Comparison of ENCODE assay signal across 17 mouse cellular contexts in genomic region chr6:29496270-29496669, GRCm38 (mm10). TPM values are rescaled to one million over a fixed set of nuclear protein-coding genes. Genes with fewer than 3 reads are reported as not detected.
A peak's percentile ranks its signal among the peaks of the same experiment; 100 is the strongest.
DNase-seq lines count a peak whose midpoint lies in the region; ATAC-seq and TF ChIP-seq lines count a peak whose summit lies in the region.
"Had no signal": no experiment of that assay in that cellular context is flagged by ENCODE, and none has a peak within 500 bp of the region (broad histone marks: within the 10 kb centered on the region; RNA-seq: fewer than 3 reads in every experiment).

No protein-coding gene starts in this region.

- no peak for TF ChIP-seq EP300 in ES-Bruce4 (IDR thresholded peaks at IDR 0.05; ENCODE audit: insufficient read depth, low read depth, low read length)

- no peak overlapping the region for H3K9ac ChIP-seq in heart, embryonic 11.5 days (ENCODE audit: low read depth, low read length)
- H3K9ac ChIP-seq in kidney, embryonic 16.5 days (replicated peaks; ENCODE audit: low read length) = no peak overlapping the region
- no peak overlapping the region for H3K9ac ChIP-seq in ES-Bruce4 (ENCODE audit: low read depth, poor library complexity, severe bottlenecking)
- no peak overlapping the region for H3K9ac ChIP-seq in embryonic facial prominence, embryonic 13.5 days
- H3K9ac ChIP-seq: stomach, embryonic 15.5 days had no signal

- no peaks in the 10 kb centered on the region for H3K9me3 ChIP-seq in heart, embryonic 11.5 days (replicated peaks; ENCODE audit: control insufficient read depth, low read length)
- no peaks in the 10 kb centered on the region for H3K9me3 ChIP-seq in kidney, embryonic 16.5 days (ENCODE audit: low read length)
- H3K9me3 ChIP-seq in ES-Bruce4 (replicated peaks; ENCODE audit: control insufficient read depth, insufficient read depth, low read length, poor library complexity, severe bottlenecking) = no peaks in the 10 kb centered on the region
- no peaks in the 10 kb centered on the region for H3K9me3 ChIP-seq in embryonic facial prominence, embryonic 13.5 days
- H3K9me3 ChIP-seq: stomach, embryonic 15.5 days had no signal

- 16% methylated on average over 25 of the region's 25 CpGs for WGBS in heart, embryonic 11.5 days (ENCODE audit: insufficient replicate concordance)
- WGBS in kidney, embryonic 16.5 days = 28% methylated on average over 19 of the region's 25 CpGs
- 26% methylated on average over 25 of the region's 25 CpGs for WGBS in embryonic facial prominence, embryonic 13.5 days
- WGBS in cerebellum, adult 2 months = 12% methylated on average over 25 of the region's 25 CpGs

- H3K4me2 ChIP-seq in heart, embryonic 11.5 days = peak overlapping the region; percentile 35; the same call in 1 of the 2 replicates
- peak overlapping the region; percentile 39 for H3K4me2 ChIP-seq in kidney, embryonic 16.5 days (replicated peaks; ENCODE audit: low read depth, low read length)
- H3K4me2 ChIP-seq in embryonic facial prominence, embryonic 13.5 days = 0 out of 2 replicates have a peak overlapping the region, but pooled peaks have one; percentile 9
- H3K4me2 ChIP-seq: stomach, embryonic 15.5 days had no signal

- TF ChIP-seq POLR2A in ES-Bruce4 (IDR thresholded peaks at IDR 0.05; ENCODE audit: insufficient read depth, low read length) = no peak
- no peak for TF ChIP-seq POLR2A in cerebellum, adult 2 months (IDR thresholded peaks at IDR 0.05; ENCODE audit: borderline replicate concordance, insufficient read depth, low read length)

- ATAC-seq in heart, embryonic 11.5 days (replicated peaks; ENCODE audit: insufficient number of reproducible peaks, low FRiP score, low TSS enrichment) = 0 out of 2 replicates have a peak, but pooled peaks have one; percentile 29
- 0 out of 2 replicates have a peak, but pooled peaks have one; percentile 17 for ATAC-seq in kidney, embryonic 16.5 days (ENCODE audit: low FRiP score, low TSS enrichment)
- ATAC-seq in embryonic facial prominence, embryonic 13.5 days (ENCODE audit: insufficient number of reproducible peaks, insufficient read depth, low FRiP score, low TSS enrichment, low read depth) = no peak
- ATAC-seq: activated CD4-positive, CD25-positive, alpha-beta regulatory T cell, adult 4 months; intestine, embryonic 16.5 days; lung, postnatal 0 days had no signal

- intact Hi-C loops in heart, postnatal 14 days (cut with DNase I) = no loop called here

- H3K4me1 ChIP-seq in heart, embryonic 11.5 days (ENCODE audit: control insufficient read depth, insufficient read depth, low read length) = no peaks in the 10 kb centered on the region
- no peaks in the 10 kb centered on the region for H3K4me1 ChIP-seq in kidney, embryonic 16.5 days (ENCODE audit: insufficient read depth, low read length)
- H3K4me1 ChIP-seq in ES-Bruce4 (ENCODE audit: control insufficient read depth, insufficient read depth, low read length) = no peaks in the 10 kb centered on the region
- H3K4me1 ChIP-seq in embryonic facial prominence, embryonic 13.5 days = no peaks in the 10 kb centered on the region
- H3K4me1 ChIP-seq in cerebellum, adult 2 months (ENCODE audit: control insufficient read depth, insufficient read depth, low read length) = no peaks in the 10 kb centered on the region

- no peaks in the 10 kb centered on the region for H3K36me3 ChIP-seq in heart, embryonic 11.5 days (ENCODE audit: control insufficient read depth, insufficient read depth, low read length)
- H3K36me3 ChIP-seq in kidney, embryonic 16.5 days (ENCODE audit: insufficient read depth, low read length) = 0 out of 2 replicates have a peak, but pooled peaks cover 3% of the 10 kb centered on the region
- H3K36me3 ChIP-seq in ES-Bruce4 (ENCODE audit: control insufficient read depth, insufficient read depth, low read length, poor library complexity, severe bottlenecking) = no peaks in the 10 kb centered on the region
- H3K36me3 ChIP-seq in embryonic facial prominence, embryonic 13.5 days = peaks cover 58% of the 10 kb centered on the region
- H3K36me3 ChIP-seq: stomach, embryonic 15.5 days had no signal

- no peak for DNase-seq in heart, postnatal 14 days
- no peak for DNase-seq in kidney, postnatal 10 days
- no peak for DNase-seq in embryo, embryonic 11 days
- no peak for DNase-seq in cerebellum, adult 2 months
- DNase-seq: cerebellum, postnatal 25 days; thymus, postnatal 25 days had no signal

- no peak for TF ChIP-seq CTCF in ES-Bruce4 (IDR thresholded peaks at IDR 0.05; ENCODE audit: low read depth, low read length)
- no peak for TF ChIP-seq CTCF in cerebellum, adult 2 months (IDR thresholded peaks at IDR 0.05; ENCODE audit: borderline replicate concordance, insufficient read depth, low read depth, low read length)

- peaks cover 27% of the 10 kb centered on the region for H3K27me3 ChIP-seq in heart, embryonic 11.5 days (ENCODE audit: control insufficient read depth, insufficient read depth, low read length)
- H3K27me3 ChIP-seq in kidney, embryonic 16.5 days (ENCODE audit: insufficient read depth, low read length) = no peaks in the 10 kb centered on the region
- no peaks in the 10 kb centered on the region for H3K27me3 ChIP-seq in ES-Bruce4 (ENCODE audit: control insufficient read depth, insufficient read depth, low read length, poor library complexity, severe bottlenecking)
- peaks cover 38% of the 10 kb centered on the region for H3K27me3 ChIP-seq in embryonic facial prominence, embryonic 13.5 days
- H3K27me3 ChIP-seq in cerebellum, adult 2 months (ENCODE audit: control insufficient read depth, insufficient read depth, low read length) = no peaks in the 10 kb centered on the region

- 0 out of 2 replicates have a peak overlapping the region, but pooled peaks have one; percentile 3 for H3K4me3 ChIP-seq in heart, embryonic 11.5 days (ENCODE audit: low read depth, low read length)
- peak overlapping the region; percentile 17 for H3K4me3 ChIP-seq in kidney, embryonic 16.5 days (ENCODE audit: low read length)
- H3K4me3 ChIP-seq in ES-Bruce4 (ENCODE audit: low read depth, low read length) = peak overlapping the region; percentile 37
- no peak overlapping the region for H3K4me3 ChIP-seq in embryonic facial prominence, embryonic 13.5 days
- no peak overlapping the region for H3K4me3 ChIP-seq in cerebellum, adult 2 months (replicated peaks; ENCODE audit: insufficient read depth, low read depth, low read length)
- H3K4me3 ChIP-seq: layer of hippocampus, adult 2 months; stomach, embryonic 15.5 days had no signal

- no peak overlapping the region for H3K27ac ChIP-seq in heart, embryonic 11.5 days (ENCODE audit: low read depth, low read length)
- no peak overlapping the region for H3K27ac ChIP-seq in kidney, embryonic 16.5 days (ENCODE audit: low read length)
- no peak overlapping the region for H3K27ac ChIP-seq in ES-Bruce4 (ENCODE audit: insufficient read depth, low read length)
- no peak overlapping the region for H3K27ac ChIP-seq in embryonic facial prominence, embryonic 13.5 days
- H3K27ac ChIP-seq in cerebellum, adult 2 months (ENCODE audit: insufficient read depth, low read length) = no peak overlapping the region
- H3K27ac ChIP-seq: layer of hippocampus, adult 2 months; stomach, embryonic 15.5 days had no signal

RNA-seq across cellular contexts. Expression of gene Kcp, which starts 11.5 kb away (rescaled TPM):
- polyA plus RNA-seq in heart, embryonic 11.5 days (2014; fragmentation: Nextera tagmentation; extraction: Ambion mirVana) = 10.9 and 13.1 TPM in 2 replicates
- total RNA-seq in heart, postnatal 14 days (2021) = 10 to 100 TPM; 11.9 to 12.3 TPM
- 34.5 and 36.3 TPM in 2 replicates for polyA plus RNA-seq in kidney, embryonic 16.5 days (2015; fragmentation: Nextera tagmentation; extraction: Ambion mirVana)
- polyA plus RNA-seq in ES-Bruce4 (2011; ENCODE audit: insufficient read depth, insufficient read length, low read depth, missing spikeins) = 1.9 and 4.1 TPM in 2 replicates
- 37.9 and 44.7 TPM in 2 replicates for polyA plus RNA-seq in embryonic facial prominence, embryonic 13.5 days (2015; fragmentation: Nextera tagmentation; extraction: Ambion mirVana)
- 3.7 and 4.9 TPM in 2 replicates for polyA plus RNA-seq in cerebellum, adult 2 months (2012; rRNA removed)
- total RNA-seq: monocyte, adult 5-6 weeks had no signal

RNA-seq across cellular contexts. Expression of gene Atp6v1fnb, which starts 25.0 kb away (rescaled TPM):
- not detected in 2 replicates for polyA plus RNA-seq in heart, embryonic 11.5 days (2014; fragmentation: Nextera tagmentation; extraction: Ambion mirVana)
- not detected for total RNA-seq in heart, postnatal 14 days (2021)
- 0.30 and 0.37 TPM in 2 replicates for polyA plus RNA-seq in kidney, embryonic 16.5 days (2015; fragmentation: Nextera tagmentation; extraction: Ambion mirVana)
- polyA plus RNA-seq in ES-Bruce4 (2011; ENCODE audit: insufficient read depth, insufficient read length, low read depth, missing spikeins) = 0.90 and 1.0 TPM in 2 replicates
- 0.32 TPM in 1 of 2 replicates, not detected in the other for polyA plus RNA-seq in embryonic facial prominence, embryonic 13.5 days (2015; fragmentation: Nextera tagmentation; extraction: Ambion mirVana)
- polyA plus RNA-seq in cerebellum, adult 2 months (2012; rRNA removed) = 0.17 and 0.23 TPM in 2 replicates
- total RNA-seq: liver, adult 2 months; monocyte, adult 5-6 weeks had no signal
- polyA plus RNA-seq: activated CD4-positive, CD25-positive, alpha-beta regulatory T cell, adult 4 months; intestine, embryonic 16.5 days; liver, adult 2 months; lung, postnatal 0 days had no signal

RNA-seq across cellular contexts. Expression of gene Atp6v1f, which starts 28.8 kb away (rescaled TPM):
- 200 and 209 TPM in 2 replicates for polyA plus RNA-seq in heart, embryonic 11.5 days (2014; fragmentation: Nextera tagmentation; extraction: Ambion mirVana)
- 100 to 1,000 TPM; 108 to 110 TPM for total RNA-seq in heart, postnatal 14 days (2021)
- 302 and 320 TPM in 2 replicates for polyA plus RNA-seq in kidney, embryonic 16.5 days (2015; fragmentation: Nextera tagmentation; extraction: Ambion mirVana)
- polyA plus RNA-seq in ES-Bruce4 (2011; ENCODE audit: insufficient read depth, insufficient read length, low read depth, missing spikeins) = 142 and 143 TPM in 2 replicates
- polyA plus RNA-seq in embryonic facial prominence, embryonic 13.5 days (2015; fragmentation: Nextera tagmentation; extraction: Ambion mirVana) = 221 and 233 TPM in 2 replicates
- 424 and 433 TPM in 2 replicates for polyA plus RNA-seq in cerebellum, adult 2 months (2012; rRNA removed)

RNA-seq across cellular contexts. Expression of gene Irf5, which starts 30.2 kb away (rescaled TPM):
- 11.6 and 14.8 TPM in 2 replicates for polyA plus RNA-seq in heart, embryonic 11.5 days (2014; fragmentation: Nextera tagmentation; extraction: Ambion mirVana)
- 1 to 10 TPM; 3.0 to 3.2 TPM for total RNA-seq in heart, postnatal 14 days (2021)
- polyA plus RNA-seq in kidney, embryonic 16.5 days (2015; fragmentation: Nextera tagmentation; extraction: Ambion mirVana) = 6.0 and 8.0 TPM in 2 replicates
- polyA plus RNA-seq in ES-Bruce4 (2011; ENCODE audit: insufficient read depth, insufficient read length, low read depth, missing spikeins) = 2.3 and 2.6 TPM in 2 replicates
- polyA plus RNA-seq in embryonic facial prominence, embryonic 13.5 days (2015; fragmentation: Nextera tagmentation; extraction: Ambion mirVana) = 3.6 and 4.6 TPM in 2 replicates
- polyA plus RNA-seq in cerebellum, adult 2 months (2012; rRNA removed) = 2.0 TPM in 2 replicates

Comparison
In these comparisons a context has a peak if more than half of its experiments do, and no peak if none do; other contexts are left out.
1. H3K4me3 ChIP-seq: peak in heart, embryonic 11.5 days (single experiment), kidney, embryonic 16.5 days (single experiment) and ES-Bruce4 (single experiment); none in embryonic facial prominence, embryonic 13.5 days (single experiment) and cerebellum, adult 2 months (single experiment).
2. Peak in every context shown above with its lines, with median percentiles within 50 percentile points of each other: H3K4me2 ChIP-seq.